7 mouse cellular contexts compared by ENCODE assay signal in genomic region chr11:60046058-60046735, GRCm38 (mm10). TPM values are rescaled to one million over a fixed set of nuclear protein-coding genes. Genes with fewer than 3 reads are reported as not detected.
DNase-seq lines count a peak whose midpoint lies in the region; ATAC-seq lines count a peak whose summit lies in the region.

Gene Pemt, minus strand, starts transcription at chr11:60046489.

- peak; percentile 95 for DNase-seq in adrenal gland, postnatal 14 days
- peak; percentile 98 for DNase-seq in embryonic facial prominence, embryonic 11.5 days (ENCODE audit: low spot score)
- peak; percentile 98 for DNase-seq in kidney, adult 11 months
- DNase-seq in limb, embryonic 10.5 days (ENCODE audit: low spot score): peak; percentile 97
- DNase-seq in spleen, adult 12 weeks (ENCODE audit: low spot score): peak; percentile 81

- ATAC-seq in embryonic facial prominence, embryonic 11.5 days (replicated peaks; ENCODE audit: insufficient number of reproducible peaks, low FRiP score, low TSS enrichment, low read depth): peak; percentile 97
- ATAC-seq in granulocyte monocyte progenitor cell, adult 5-6 weeks (replicated peaks; ENCODE audit: poor library complexity, severe bottlenecking): peak; percentile 93
- ATAC-seq in midbrain, embryonic 13.5 days: peak; percentile 99

- H3K9ac ChIP-seq in embryonic facial prominence, embryonic 11.5 days (replicated peaks; ENCODE audit: low read length): peak within 1 kb of the TSS; percentile 66
- peak within 1 kb of the TSS; percentile 67 for H3K9ac ChIP-seq in midbrain, embryonic 13.5 days (replicated peaks)

- peak within 1 kb of the TSS; percentile 52 for H3K4me2 ChIP-seq in embryonic facial prominence, embryonic 11.5 days (ENCODE audit: low read depth, low read length)
- peak within 1 kb of the TSS; percentile 61 for H3K4me2 ChIP-seq in midbrain, embryonic 13.5 days (replicated peaks)

- peak within 1 kb of the TSS; percentile 50 for H3K4me3 ChIP-seq in embryonic facial prominence, embryonic 11.5 days (ENCODE audit: low read depth, low read length)
- peak within 1 kb of the TSS; percentile 66 for H3K4me3 ChIP-seq in limb, embryonic 10.5 days
- peak within 1 kb of the TSS; percentile 58 for H3K4me3 ChIP-seq in midbrain, embryonic 13.5 days (replicated peaks)

- no peaks in the 10 kb centered on the region for H3K36me3 ChIP-seq in embryonic facial prominence, embryonic 11.5 days (replicated peaks; ENCODE audit: control insufficient read depth, insufficient read depth, low read depth, low read length)
- no peaks in the 10 kb centered on the region for H3K36me3 ChIP-seq in limb, embryonic 10.5 days
- no peaks in the 10 kb centered on the region for H3K36me3 ChIP-seq in midbrain, embryonic 13.5 days

- H3K4me1 ChIP-seq in embryonic facial prominence, embryonic 11.5 days (ENCODE audit: control insufficient read depth, insufficient read depth, low read length): no peaks in the 10 kb centered on the region
- peaks cover 6% of the 10 kb centered on the region for H3K4me1 ChIP-seq in limb, embryonic 10.5 days
- peaks cover 5% of the 10 kb centered on the region; the same call in 1 of the 2 replicates for H3K4me1 ChIP-seq in midbrain, embryonic 13.5 days (replicated peaks)

- H3K9me3 ChIP-seq in embryonic facial prominence, embryonic 11.5 days (replicated peaks; ENCODE audit: control insufficient read depth, low read length): no peaks in the 10 kb centered on the region
- H3K9me3 ChIP-seq in limb, embryonic 10.5 days (replicated peaks): no peaks in the 10 kb centered on the region
- no peaks in the 10 kb centered on the region for H3K9me3 ChIP-seq in midbrain, embryonic 13.5 days

- H3K27me3 ChIP-seq in embryonic facial prominence, embryonic 11.5 days (ENCODE audit: control insufficient read depth, insufficient read depth, low read length): no peaks in the 10 kb centered on the region
- H3K27me3 ChIP-seq in limb, embryonic 10.5 days (ENCODE audit: low read depth, poor library complexity, severe bottlenecking): no peaks in the 10 kb centered on the region
- no peaks in the 10 kb centered on the region for H3K27me3 ChIP-seq in midbrain, embryonic 13.5 days

- H3K27ac ChIP-seq in embryonic facial prominence, embryonic 11.5 days (replicated peaks; ENCODE audit: low read depth, low read length): 0 out of 2 replicates have a peak within 1 kb of the TSS, but pooled peaks have one; percentile 44
- H3K27ac ChIP-seq in limb, embryonic 10.5 days: peak within 1 kb of the TSS; percentile 91
- H3K27ac ChIP-seq in midbrain, embryonic 13.5 days: peak within 1 kb of the TSS; percentile 88

- WGBS in embryonic facial prominence, embryonic 11.5 days: under 1% methylated on average over 44 of the region's 44 CpGs
- under 1% methylated on average over 44 of the region's 44 CpGs for WGBS in limb, embryonic 10.5 days
- WGBS in midbrain, embryonic 13.5 days: under 1% methylated on average over 44 of the region's 44 CpGs

RNA-seq across cellular contexts. Expression of gene Pemt, which starts in this region (rescaled TPM):
- 16.4 and 69.4 TPM in 2 replicates for total RNA-seq in adrenal gland, postnatal 14 days (2021)
- polyA plus RNA-seq in embryonic facial prominence, embryonic 11.5 days (2014; fragmentation: Nextera tagmentation; extraction: Ambion mirVana): 6.1 and 7.3 TPM in 2 replicates
- total RNA-seq in granulocyte monocyte progenitor cell, adult 5-6 weeks (2014; fragmentation: Nextera tagmentation): 12.9 and 20.7 TPM in 2 replicates
- total RNA-seq in granulocyte monocyte progenitor cell, adult 5-6 weeks (2017): 3.7 and 14.6 TPM in 2 replicates
- 5.3 and 7.5 TPM in 2 replicates for polyA plus RNA-seq in limb, embryonic 10.5 days (2016; fragmentation: Nextera tagmentation; extraction: Ambion mirVana)
- polyA plus RNA-seq in midbrain, embryonic 13.5 days (2015; fragmentation: Nextera tagmentation; extraction: Ambion mirVana): 5.6 and 6.9 TPM in 2 replicates

Comparison
In these comparisons a context has a peak if more than half of its experiments do, and no peak if none do; other contexts are left out.
1. Peak in every context shown above with its lines: DNase-seq, ATAC-seq, H3K4me3 ChIP-seq and H3K27ac ChIP-seq.